Mouse (Mus musculus): ENCODE measurements around the gene Tmem51.
"Not testable (repeated sequence)": the region's sequence is repeated elsewhere in the genome, so short reads cannot be mapped to it uniquely, and the experiment has no call there.

Tmem51 gene

DNA sequence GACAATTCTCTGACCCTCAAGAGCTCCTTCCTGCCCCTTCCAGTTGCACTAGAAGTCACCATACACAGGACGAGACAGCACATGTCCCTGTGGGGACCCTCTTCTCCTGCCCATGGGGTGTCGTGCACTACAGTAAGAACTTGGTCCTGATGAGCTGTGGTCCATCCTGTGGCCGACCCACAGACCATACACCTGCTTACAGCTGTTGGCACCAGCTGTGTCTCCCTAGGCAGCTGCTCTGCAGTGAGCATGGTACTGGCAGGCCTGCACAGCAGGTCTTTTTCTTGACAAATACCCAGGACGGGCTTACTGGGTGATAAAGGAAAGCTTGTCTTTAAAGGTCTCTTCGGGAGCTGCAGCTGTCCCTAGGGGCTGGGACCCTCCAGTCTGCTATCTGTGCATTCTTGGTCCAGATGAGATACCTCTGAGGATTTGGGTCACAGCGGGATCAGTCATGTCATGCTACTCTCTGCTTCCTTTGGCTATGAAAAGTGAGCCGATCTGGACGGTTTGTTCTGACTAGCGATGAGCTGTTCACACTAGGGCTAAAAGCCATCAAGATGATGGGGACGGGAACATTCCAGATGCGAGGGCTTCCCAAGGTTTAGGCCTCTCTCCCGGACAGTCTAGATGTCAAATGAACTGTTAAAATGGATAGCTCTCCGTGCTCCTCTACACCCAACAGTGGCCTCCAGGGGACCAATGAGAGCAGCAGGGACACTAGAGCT, 24.8 kb downstream of the Tmem51 start:
- DNase-seq, result peak; percentile 90

DNA sequence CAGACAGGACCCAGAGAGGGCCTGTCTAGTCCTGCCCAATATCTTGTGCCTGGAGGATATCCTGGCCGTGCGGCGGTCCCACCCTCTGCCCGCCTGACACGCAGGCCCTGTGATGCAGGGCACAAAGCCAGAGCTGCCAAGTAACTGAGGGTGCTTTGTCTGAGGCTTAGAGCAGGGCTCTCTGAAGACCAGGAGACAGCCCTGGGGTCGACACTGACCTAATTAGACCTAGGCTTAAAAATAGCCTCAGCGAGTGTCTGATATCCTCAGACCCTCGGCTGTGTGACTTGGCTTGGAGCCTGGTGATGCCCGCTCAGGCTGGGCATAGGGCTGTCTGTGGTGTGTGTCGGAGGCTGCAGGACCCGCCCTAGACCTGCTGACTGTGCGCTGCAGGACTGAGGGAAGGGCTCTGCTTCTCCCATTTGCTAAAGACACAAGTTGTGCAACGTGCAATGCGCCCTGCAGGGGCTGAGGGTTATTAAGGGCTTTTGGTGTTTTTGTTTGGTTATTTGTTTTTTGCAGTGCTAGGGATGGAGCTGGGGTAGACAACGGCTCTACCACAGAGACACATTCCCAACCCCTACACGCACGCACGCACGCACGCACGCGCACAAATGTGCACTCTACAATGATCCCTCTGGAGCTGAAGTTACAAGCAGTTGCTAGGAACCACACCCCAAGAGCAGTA, 26.4 kb downstream of the Tmem51 start:
- peak; percentile 98 for DNase-seq

DNA sequence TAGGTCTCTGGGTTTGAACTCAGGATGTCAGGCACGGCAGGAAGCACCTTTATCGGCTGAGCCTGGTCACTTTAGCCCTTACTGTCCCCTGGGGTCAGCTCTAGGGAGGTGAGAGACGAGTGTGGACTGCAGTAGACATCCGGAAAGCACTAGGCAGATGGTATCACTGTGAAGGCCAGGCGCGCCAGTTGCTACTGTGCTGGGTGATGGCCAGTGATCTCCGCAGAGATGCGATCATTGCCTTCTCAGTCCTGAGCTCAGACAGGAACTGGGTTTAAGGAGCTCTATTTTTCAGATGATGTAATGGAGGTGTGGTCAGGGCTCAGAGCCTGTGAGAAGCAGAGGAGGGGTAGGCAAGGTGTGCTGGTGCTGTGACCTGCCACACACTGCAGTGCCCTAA, 28.5 kb downstream of the Tmem51 start:
- no peak for DNase-seq

- DNase-seq, result no peak
Measured at GRCm38 (mm10) chr4:142054580-142054979, 29.5 kb downstream of the Tmem51 start.

DNA sequence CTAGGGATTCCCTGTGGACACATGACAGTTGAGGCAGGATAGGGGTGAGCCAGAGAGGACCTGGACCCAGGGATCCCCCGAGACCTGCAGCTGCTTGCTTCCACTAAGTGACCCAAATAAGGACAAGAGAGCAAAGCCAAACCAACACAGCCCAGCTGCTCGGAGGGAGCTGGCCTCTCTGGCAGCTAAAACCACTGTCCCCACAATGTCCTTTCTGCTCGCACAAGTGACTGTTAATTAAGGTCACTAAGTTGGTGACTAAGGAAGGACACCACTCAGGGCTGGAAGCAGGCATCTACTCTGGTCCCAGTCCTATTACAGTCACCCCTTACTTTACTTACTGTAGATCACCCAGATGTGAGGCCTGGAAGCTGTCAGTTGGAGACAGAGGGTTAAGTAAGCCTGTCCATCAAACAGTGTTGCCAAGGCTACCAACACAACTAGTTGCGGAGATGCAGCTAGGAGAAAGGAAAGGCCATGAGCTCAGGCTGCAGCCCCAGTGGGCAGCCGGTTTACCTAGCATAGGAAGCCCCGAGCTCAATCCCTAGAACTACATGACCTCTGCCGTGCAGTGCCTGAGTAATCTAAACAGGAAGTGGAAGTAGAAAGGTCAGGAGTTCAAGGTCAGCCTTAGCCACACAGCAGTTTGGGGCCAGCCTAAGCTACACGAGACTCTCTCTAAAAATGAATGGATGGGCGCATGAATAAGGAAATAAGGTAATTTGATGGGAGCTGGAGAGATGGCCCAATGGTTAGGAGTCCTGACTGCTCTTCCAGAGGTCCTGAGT, 30.2 kb downstream of the Tmem51 start:
- peak; percentile 97 for DNase-seq

DNA sequence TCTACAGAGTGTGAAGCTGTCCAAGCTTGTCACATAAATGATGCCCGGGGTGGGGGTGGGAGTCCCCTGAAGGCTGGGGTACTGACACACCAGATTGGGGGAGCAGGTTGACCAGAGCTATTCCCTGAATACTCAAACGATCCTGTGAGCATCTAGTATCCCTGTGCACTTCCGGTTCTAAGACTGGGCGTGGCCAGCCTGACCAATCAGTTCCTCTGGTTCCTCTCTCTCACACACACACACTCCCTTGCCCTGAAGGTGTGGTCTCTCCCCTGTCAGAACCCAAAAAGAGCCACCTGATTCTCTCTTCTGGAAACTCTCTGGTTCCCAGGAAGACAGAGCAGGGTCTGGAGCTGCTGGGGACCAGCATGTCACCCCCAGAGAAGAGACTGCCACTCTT, 30.8 kb downstream of the Tmem51 start:
- DNase-seq, result peak; percentile 93

DNA sequence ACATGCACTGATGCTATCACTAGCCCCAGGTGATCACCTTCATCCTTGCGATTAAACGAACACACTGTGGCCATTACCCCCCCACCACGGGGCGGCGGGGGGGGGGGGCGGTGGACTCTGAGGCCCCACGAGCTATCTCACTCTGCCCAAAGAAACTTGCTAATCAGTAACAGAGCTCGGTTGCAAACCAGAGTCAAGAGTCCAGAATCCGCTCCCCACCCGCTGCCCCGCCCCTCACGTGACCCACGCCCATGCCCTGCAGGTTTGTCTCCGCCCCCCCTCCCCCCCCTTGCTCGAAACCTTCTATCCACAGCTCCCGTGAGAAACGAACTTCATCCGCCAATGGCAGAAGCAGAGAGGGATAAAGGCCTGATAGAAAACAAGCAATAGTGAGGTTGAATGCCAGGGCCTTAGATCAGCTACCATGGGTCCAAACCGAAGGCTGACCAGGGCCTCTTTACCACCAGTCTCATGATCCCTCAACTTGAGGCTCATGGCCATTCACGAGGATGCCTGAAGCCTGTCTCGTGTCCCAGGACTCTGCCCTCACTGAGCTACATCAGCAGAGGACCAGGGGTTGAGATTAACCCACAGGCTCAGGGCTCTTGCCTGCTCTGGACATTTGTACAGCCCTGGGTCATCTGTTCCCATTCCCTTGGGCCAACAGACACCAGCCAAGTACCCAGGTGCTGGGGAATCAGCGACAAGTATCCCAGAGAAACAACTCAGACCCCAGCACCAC, 31.5 kb downstream of the Tmem51 start:
- DNase-seq, result peak; percentile 89

DNA sequence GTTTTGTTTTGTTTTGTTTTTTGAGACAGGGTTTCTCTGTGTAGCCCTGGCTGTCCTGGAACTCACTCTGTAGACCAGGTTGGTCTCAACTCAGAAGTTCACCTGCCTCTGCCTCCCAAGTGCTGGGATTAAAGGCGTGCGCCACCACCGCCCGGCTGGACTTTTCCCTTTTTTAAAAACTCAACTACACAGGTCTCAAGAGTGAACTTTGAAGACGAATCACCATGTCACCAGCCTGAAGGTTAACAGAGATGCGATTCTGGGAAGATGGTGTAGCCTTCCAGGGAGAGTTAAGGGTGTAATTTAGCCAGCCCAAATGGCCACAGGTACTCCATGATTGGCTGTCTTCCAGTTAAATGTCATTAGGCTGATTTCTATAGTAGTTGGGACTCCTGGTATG, 32.2 kb downstream of the Tmem51 start:
- DNase-seq, result not testable (repeated sequence)

DNA sequence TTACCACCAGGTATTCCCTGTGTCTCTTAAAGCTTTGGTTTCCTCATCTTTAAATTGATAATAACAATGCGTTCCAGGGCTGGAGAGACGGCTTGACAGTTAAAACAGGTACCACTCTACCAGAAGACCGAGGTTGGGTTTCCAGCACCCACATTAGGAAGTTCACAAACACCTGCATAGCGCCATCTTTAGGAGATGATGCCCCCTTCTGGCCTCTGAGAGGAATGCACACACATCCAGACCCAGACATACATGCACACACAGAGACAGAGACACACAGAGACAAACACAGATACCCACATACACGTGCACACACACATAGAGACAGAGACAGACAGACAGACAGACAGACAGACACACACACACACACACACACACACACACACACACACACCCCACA, 34.1 kb downstream of the Tmem51 start:
- DNase-seq, result no peak

DNA sequence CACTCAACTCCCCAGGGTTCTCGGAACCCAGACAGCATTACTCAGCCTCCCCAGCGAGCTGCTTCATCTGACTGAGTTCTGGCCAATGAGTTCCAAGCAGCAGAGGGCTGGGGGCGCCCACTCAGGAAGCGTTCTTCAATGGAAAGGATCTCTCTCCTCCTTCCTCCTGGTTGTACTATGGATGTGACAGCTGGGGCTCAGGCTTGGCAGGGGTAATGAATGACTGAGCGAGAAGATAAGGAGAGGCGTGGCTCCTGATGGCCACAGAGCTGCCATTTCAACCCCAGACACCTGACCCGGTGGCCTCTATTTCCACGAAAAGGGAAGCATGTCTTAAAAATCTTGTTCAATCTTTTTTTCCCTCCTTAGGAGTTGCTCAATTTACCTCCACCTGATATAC, 35.7 kb downstream of the Tmem51 start:
- DNase-seq, result peak; percentile 76

DNA sequence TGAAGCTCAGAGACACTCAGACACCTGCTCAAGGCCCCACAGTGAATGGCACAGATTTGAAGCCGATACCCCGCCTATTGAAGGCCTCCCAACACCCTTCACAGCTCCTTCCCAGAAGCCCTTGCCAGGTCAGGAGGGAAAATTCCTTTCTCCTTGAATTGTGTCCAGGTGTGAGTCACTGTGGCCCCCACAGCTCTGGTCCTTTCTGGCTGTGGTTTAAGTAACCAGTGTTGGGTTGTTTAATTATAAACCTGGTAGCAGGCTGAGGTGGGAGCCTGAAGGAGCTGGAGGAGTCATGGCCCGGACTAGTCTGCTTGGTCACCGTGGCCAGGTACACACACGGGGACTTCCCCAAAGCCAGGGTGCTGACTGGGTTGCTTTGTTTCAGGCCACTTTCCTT, 37.1 kb downstream of the Tmem51 start:
- DNase-seq, result peak; percentile 83

DNA sequence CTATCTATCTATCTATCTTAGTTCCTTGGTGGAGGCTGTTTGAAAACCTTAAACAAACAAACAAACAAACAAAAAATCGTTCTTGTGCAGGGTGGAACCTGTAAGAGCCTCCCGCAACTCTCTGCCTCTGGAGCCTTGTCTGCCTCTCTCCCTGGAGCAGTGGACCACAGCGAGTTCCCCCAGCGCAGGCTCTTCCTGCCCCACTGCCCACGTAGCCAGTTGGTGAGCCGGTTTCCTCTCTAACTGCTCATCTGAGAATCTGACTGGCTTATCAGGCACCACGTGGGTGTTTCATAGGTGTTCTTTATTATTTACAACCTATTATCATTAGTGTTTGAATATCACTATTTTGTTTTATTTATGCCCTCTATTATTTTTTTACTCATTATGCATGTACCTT, 37.6 kb downstream of the Tmem51 start:
- DNase-seq, result peak; percentile 57

GRCm38 (mm10) chr4:142045595-142046163, 38.4 kb downstream of the Tmem51 start:
- peak; percentile 69 for DNase-seq

GRCm38 (mm10) chr4:142044452-142044851, 39.7 kb downstream of the Tmem51 start:
- DNase-seq, result peak; percentile 88

DNA sequence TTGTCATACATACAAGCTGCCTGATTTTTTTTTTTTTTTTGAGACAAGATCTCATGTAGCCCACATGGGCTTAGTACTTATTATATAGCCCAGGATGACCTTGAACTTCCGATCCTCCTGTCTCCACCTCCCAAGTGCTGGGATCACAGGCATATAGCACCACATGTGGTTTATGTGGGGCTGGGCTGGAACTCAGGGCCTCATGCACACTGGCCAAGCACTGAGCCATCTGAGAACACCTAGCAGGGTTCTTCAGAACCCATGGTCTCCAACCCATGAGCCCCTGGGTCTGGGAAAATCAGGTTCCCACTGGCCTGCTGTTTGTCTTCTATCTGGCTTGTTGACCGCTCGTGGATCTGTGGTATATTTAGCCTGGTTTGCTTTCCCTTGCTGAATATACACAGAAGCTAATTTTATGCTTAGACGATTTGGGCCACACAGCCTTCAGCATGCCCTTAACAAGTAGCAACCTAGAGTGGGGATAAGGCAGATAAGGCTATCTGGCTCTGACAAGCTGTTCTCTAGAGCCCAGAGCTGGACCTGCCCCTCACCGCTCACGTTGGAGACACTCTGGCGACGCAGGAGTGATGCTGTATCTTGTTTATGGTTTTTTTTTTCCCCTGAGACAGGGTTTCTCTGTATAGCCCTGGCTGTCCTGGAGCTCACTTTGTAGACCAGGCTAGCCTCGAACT, 44.3 kb downstream of the Tmem51 start:
- DNase-seq, result no peak

DNA sequence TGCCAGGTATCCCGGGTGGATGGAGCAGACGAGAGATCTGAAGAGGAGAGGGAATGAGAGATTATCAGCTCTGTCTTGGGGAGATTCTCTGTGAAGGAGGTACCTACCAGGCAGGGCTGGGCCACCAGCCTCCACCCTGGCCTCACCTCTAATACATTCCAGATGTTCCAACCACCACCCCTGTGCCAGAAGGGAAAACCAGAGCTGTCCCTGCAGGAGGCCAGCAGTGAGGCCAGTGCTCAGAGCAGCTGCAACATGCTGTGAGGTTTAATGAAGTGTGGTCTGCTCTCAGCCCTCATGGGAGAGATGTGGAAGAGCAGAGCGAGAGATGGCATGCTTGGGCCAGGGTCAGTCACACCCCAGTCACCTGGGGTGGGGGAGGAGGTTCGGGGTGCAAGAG, 46.2 kb downstream of the Tmem51 start:
- DNase-seq, result no peak

DNA sequence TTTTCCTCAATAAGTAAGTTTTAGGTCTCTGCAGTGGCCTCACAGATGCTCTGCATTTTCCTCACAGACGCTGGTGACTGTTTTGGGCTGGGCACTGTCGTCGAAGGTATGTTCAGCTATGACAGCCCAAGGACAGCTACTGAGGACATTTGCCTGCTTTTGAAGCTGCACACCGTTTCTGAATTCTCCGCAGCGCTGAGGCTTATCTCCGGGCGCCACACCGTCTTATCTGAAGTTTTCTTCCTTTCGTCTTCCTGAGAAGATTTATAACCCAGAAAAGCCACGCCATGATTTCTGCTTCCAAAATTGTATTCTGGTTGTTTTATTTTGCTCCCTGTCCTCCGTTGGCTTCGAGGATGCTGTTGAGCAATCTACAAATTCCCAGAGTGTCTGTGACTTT, 55.6 kb downstream of the Tmem51 start:
- no peak for DNase-seq

DNA sequence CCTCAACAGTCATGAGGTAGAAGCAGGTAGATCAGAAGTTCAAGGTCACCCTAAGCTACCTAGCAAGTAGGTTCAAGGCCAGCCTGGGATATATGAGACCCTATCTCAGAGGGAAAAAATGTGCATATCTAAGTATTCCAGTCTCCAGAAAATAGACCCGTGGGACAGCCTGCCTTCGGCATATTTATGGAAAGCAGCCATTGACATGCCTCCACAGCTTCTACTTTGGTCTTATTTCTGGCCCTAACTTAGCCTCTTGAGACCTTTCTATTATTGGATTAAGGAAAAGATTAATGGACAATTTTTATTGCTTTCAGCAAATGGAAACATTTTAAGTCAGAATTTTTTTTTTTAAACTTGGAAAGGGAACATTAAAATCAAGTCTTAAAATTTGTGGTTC, 57.1 kb downstream of the Tmem51 start:
- DNase-seq, result no peak

DNA sequence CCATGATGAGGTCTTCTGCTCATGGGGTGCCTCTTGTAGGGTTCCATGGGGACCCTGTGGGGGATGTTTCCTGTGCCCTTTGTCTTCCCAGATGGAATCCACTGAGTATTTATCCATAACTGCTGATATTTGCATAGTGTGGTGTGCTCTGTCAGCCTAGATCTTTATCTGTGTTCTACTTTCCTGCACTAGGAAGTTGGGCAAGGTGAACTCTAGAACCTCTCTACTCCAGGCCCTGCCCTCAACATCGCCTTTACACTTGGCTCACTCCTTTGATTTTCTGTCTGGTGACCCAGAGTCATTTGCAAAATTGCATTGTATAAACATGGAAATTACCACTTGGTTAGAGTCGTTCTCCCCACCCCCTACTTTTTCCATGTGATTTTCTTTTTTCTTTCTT, 59.6 kb downstream of the Tmem51 start:
- DNase-seq, result no peak

DNA sequence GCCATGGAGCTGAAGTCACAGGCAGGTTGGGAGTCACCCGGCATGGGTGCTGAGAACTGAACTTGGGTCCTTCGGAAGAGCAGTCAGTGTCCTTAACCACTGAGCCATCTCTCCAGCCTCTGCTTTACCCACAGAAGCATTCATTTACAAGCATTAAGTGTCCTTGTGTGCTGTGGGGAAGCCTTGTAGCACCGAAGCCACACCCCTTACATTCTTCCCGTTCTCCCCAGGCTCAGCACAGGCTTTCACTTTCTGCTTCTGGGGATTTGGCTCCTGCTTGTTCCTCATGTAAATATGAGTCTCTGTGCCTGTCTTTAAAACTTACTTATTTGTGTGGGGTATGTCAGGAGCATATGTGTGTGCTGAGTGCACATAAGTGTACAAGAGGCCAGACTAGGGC, 60.9 kb downstream of the Tmem51 start:
- no peak for DNase-seq

- peak; percentile 94 for DNase-seq
Measured at GRCm38 (mm10) chr4:142017686-142018085, 66.4 kb downstream of the Tmem51 start.
